ENCODE assay signal across 8 mouse cellular contexts in genomic region chr3:38892791-38893224, GRCm38 (mm10). TPM values are rescaled to one million over a fixed set of nuclear protein-coding genes. Genes with fewer than 3 reads are reported as not detected.
DNase-seq lines count a peak whose midpoint lies in the region; ATAC-seq and TF ChIP-seq lines count a peak whose summit lies in the region.

No protein-coding gene starts in this region.

- peaks cover 46% of the 10 kb centered on the region for H3K36me3 ChIP-seq in lung, embryonic 14.5 days (ENCODE audit: insufficient read depth)
- peaks cover 4% of the 10 kb centered on the region; the same call in 1 of the 2 replicates for H3K36me3 ChIP-seq in intestine, embryonic 15.5 days
- peaks cover 20% of the 10 kb centered on the region; the same call in 1 of the 2 replicates for H3K36me3 ChIP-seq in neural tube, embryonic 14.5 days (ENCODE audit: control insufficient read depth, insufficient read depth, low read length)

- no peak for DNase-seq in cerebellum, adult 2 months
- no peak for DNase-seq in cerebellum, postnatal 4 days (ENCODE audit: low spot score in 2 of 2)
- DNase-seq in lung, embryonic 14.5 days: peak; percentile 65
- no peak for DNase-seq in lung, postnatal 4 days
- DNase-seq in urinary bladder, postnatal 10 days (ENCODE audit: low spot score): no peak

- H3K4me3 ChIP-seq in cerebellum, adult 2 months (replicated peaks; ENCODE audit: insufficient read depth, low read depth, low read length): peak overlapping the region; percentile 27
- peak overlapping the region; percentile 34 for H3K4me3 ChIP-seq in lung, embryonic 14.5 days (ENCODE audit: low read depth, low read length)
- peak overlapping the region; percentile 31 for H3K4me3 ChIP-seq in intestine, embryonic 15.5 days (replicated peaks)
- peak overlapping the region; percentile 97 for H3K4me3 ChIP-seq in neural tube, embryonic 14.5 days (ENCODE audit: low read depth, low read length)

- H3K4me2 ChIP-seq in lung, embryonic 14.5 days: peak overlapping the region; percentile 63
- peak overlapping the region; percentile 58 for H3K4me2 ChIP-seq in intestine, embryonic 15.5 days (replicated peaks)
- H3K4me2 ChIP-seq in neural tube, embryonic 14.5 days (ENCODE audit: low read depth, low read length): peak overlapping the region; percentile 80

- H3K9ac ChIP-seq in lung, embryonic 14.5 days: peak overlapping the region; percentile 23
- peak overlapping the region; percentile 11; the same call in 1 of the 2 replicates for H3K9ac ChIP-seq in intestine, embryonic 15.5 days
- peak overlapping the region; percentile 59 for H3K9ac ChIP-seq in neural tube, embryonic 14.5 days (replicated peaks; ENCODE audit: low read depth, low read length)

- no peaks in the 10 kb centered on the region for H3K9me3 ChIP-seq in lung, embryonic 14.5 days (ENCODE audit: low read depth, low read length)
- no peaks in the 10 kb centered on the region for H3K9me3 ChIP-seq in intestine, embryonic 15.5 days
- no peaks in the 10 kb centered on the region for H3K9me3 ChIP-seq in neural tube, embryonic 14.5 days (ENCODE audit: control insufficient read depth, low read length)

- no peaks in the 10 kb centered on the region for H3K27me3 ChIP-seq in cerebellum, adult 2 months (ENCODE audit: control insufficient read depth, insufficient read depth, low read length)
- no peaks in the 10 kb centered on the region for H3K27me3 ChIP-seq in lung, embryonic 14.5 days (ENCODE audit: insufficient read depth, low read length)
- no peaks in the 10 kb centered on the region for H3K27me3 ChIP-seq in intestine, embryonic 15.5 days (replicated peaks)
- H3K27me3 ChIP-seq in neural tube, embryonic 14.5 days (ENCODE audit: control insufficient read depth, insufficient read depth, low read length): no peaks in the 10 kb centered on the region

- no peak for TF ChIP-seq POLR2A in cerebellum, adult 2 months (IDR thresholded peaks at IDR 0.05; ENCODE audit: borderline replicate concordance, insufficient read depth, low read length)

- ATAC-seq in lung, embryonic 14.5 days (ENCODE audit: insufficient read depth): no peak
- ATAC-seq in intestine, embryonic 15.5 days: no peak
- peak; percentile 29; the same call in 1 of the 2 replicates for ATAC-seq in neural tube, embryonic 14.5 days (ENCODE audit: low read depth)
- ATAC-seq in monocyte, adult 5-6 weeks (replicated peaks; ENCODE audit: insufficient number of reproducible peaks, low FRiP score, low TSS enrichment, poor library complexity, severe bottlenecking): no peak

- WGBS in cerebellum, adult 2 months: 10% methylated on average over 6 of the region's 6 CpGs
- WGBS in lung, embryonic 14.5 days: 14% methylated on average over 6 of the region's 6 CpGs
- WGBS in intestine, embryonic 15.5 days: 35% methylated on average over 6 of the region's 6 CpGs
- WGBS in neural tube, embryonic 14.5 days: 16% methylated on average over 6 of the region's 6 CpGs

- peaks cover 4% of the 10 kb centered on the region; the same call in 1 of the 2 replicates for H3K4me1 ChIP-seq in cerebellum, adult 2 months (ENCODE audit: control insufficient read depth, insufficient read depth, low read length)
- peaks cover 17% of the 10 kb centered on the region for H3K4me1 ChIP-seq in lung, embryonic 14.5 days (ENCODE audit: insufficient read depth)
- peaks cover 3% of the 10 kb centered on the region; the same call in 1 of the 2 replicates for H3K4me1 ChIP-seq in intestine, embryonic 15.5 days (replicated peaks)
- peaks cover 27% of the 10 kb centered on the region; the same call in 1 of the 2 replicates for H3K4me1 ChIP-seq in neural tube, embryonic 14.5 days (ENCODE audit: control insufficient read depth, insufficient read depth, low read length)

- TF ChIP-seq CTCF in cerebellum, adult 2 months (IDR thresholded peaks at IDR 0.05; ENCODE audit: borderline replicate concordance, insufficient read depth, low read depth, low read length): no peak
- TF ChIP-seq CTCF in lung, embryonic 14.5 days (IDR thresholded peaks at IDR 0.05; ENCODE audit: low read depth): no peak

- H3K27ac ChIP-seq in cerebellum, adult 2 months (ENCODE audit: insufficient read depth, low read length): no peak overlapping the region
- no peak overlapping the region for H3K27ac ChIP-seq in lung, embryonic 14.5 days (ENCODE audit: low read depth)
- H3K27ac ChIP-seq in intestine, embryonic 15.5 days: no peak overlapping the region
- peak overlapping the region; percentile 83 for H3K27ac ChIP-seq in neural tube, embryonic 14.5 days (ENCODE audit: low read depth, low read length)

RNA-seq across cellular contexts. Expression of gene Fat4, which starts 6.1 kb away (rescaled TPM):
- polyA plus RNA-seq in cerebellum, adult 2 months (2012; rRNA removed): 1.2 and 1.5 TPM in 2 replicates
- polyA plus RNA-seq in lung, embryonic 14.5 days (2014; fragmentation: Nextera tagmentation; extraction: Ambion mirVana): 9.3 and 9.7 TPM in 2 replicates
- polyA plus RNA-seq in intestine, embryonic 15.5 days (2015; fragmentation: Nextera tagmentation; extraction: Ambion mirVana): 5.1 and 5.3 TPM in 2 replicates
- polyA plus RNA-seq in neural tube, embryonic 14.5 days (2014; fragmentation: Nextera tagmentation; extraction: Ambion mirVana): 27.8 and 31.1 TPM in 2 replicates
- total RNA-seq in monocyte, adult 5-6 weeks (2017): not detected in 3 replicates

Comparison
In these comparisons a context has a peak if more than half of its experiments do, and no peak if none do; other contexts are left out.
1. H3K4me3 ChIP-seq: peak in every context shown above with its lines; median percentile 97 in neural tube, embryonic 14.5 days; 34 in lung, embryonic 14.5 days; 31 in intestine, embryonic 15.5 days; 27 in cerebellum, adult 2 months.